In the genomic region with DNA sequence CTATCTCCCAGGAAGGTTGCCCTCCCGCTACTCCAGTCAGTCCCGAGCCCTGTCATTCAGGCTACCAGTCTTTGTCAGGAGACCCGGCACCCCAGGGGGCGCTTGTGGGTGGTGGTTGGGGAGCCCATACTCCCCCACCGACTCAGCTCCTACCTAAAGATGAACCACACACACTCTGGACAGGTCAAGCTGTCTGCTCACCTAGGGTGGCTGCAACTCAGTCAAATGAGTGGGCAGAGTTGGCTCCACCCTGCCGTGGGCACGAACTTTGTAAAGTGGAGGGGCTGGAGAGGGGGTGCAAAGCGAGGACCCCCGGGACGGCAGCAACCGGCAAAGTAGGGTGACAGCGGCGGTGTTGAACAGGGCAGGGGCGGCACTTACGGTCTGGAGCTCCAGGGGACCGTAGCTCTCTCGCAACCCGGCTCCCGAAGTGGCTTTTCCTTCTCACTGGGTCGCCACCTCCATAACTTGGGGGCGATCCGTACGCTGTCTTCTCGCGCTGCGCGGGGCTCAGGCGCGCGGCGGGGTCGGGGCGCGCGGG, we compare ENCODE assay signal across 8 mouse cellular contexts. TPM values are rescaled to one million over a fixed set of nuclear protein-coding genes. Genes with fewer than 3 reads are reported as not detected.
DNase-seq lines count a peak whose midpoint lies in the region; ATAC-seq and TF ChIP-seq lines count a peak whose summit lies in the region.

No protein-coding gene starts in this region.

- no peak for TF ChIP-seq CTCF in cortical plate, adult 2 months (IDR thresholded peaks at IDR 0.05; ENCODE audit: extremely low read depth, insufficient read depth, low read length)

- peak overlapping the region; percentile 84 for H3K4me3 ChIP-seq in cortical plate, adult 2 months (ENCODE audit: insufficient read depth, low read length)
- H3K4me3 ChIP-seq in heart, embryonic 15.5 days: peak overlapping the region; percentile 63
- H3K4me3 ChIP-seq in liver, embryonic 13.5 days (replicated peaks): peak overlapping the region; percentile 75
- peak overlapping the region; percentile 69 for H3K4me3 ChIP-seq in stomach, embryonic 14.5 days (ENCODE audit: low read depth, low read length)

- H3K36me3 ChIP-seq in heart, embryonic 15.5 days: no peaks in the 10 kb centered on the region
- peaks cover 38% of the 10 kb centered on the region for H3K36me3 ChIP-seq in liver, embryonic 13.5 days
- H3K36me3 ChIP-seq in stomach, embryonic 14.5 days (ENCODE audit: control insufficient read depth, insufficient read depth, low read length): no peaks in the 10 kb centered on the region

- peak overlapping the region; percentile 93 for H3K4me2 ChIP-seq in heart, embryonic 15.5 days
- H3K4me2 ChIP-seq in liver, embryonic 13.5 days: peak overlapping the region; percentile 99
- H3K4me2 ChIP-seq in stomach, embryonic 14.5 days (replicated peaks; ENCODE audit: low read depth, low read length): peak overlapping the region; percentile 98

- H3K9me3 ChIP-seq in heart, embryonic 15.5 days (replicated peaks): no peaks in the 10 kb centered on the region
- no peaks in the 10 kb centered on the region for H3K9me3 ChIP-seq in liver, embryonic 13.5 days (replicated peaks)
- no peaks in the 10 kb centered on the region for H3K9me3 ChIP-seq in stomach, embryonic 14.5 days (ENCODE audit: control insufficient read depth, low read depth, low read length)

- ATAC-seq in heart, embryonic 15.5 days (replicated peaks; ENCODE audit: insufficient number of reproducible peaks, insufficient read depth, low FRiP score, low read depth): peak; percentile 29; the same call in 1 of the 2 replicates
- ATAC-seq in liver, embryonic 13.5 days (ENCODE audit: low read depth): no peak
- no peak for ATAC-seq in stomach, embryonic 14.5 days (ENCODE audit: insufficient number of reproducible peaks, insufficient read depth, low FRiP score, low read depth)
- no peak for ATAC-seq in inflammation-experienced regulatory T-cells, adult 6 months

- peaks cover 90% of the 10 kb centered on the region for H3K27me3 ChIP-seq in heart, embryonic 15.5 days
- peaks cover 76% of the 10 kb centered on the region for H3K27me3 ChIP-seq in liver, embryonic 13.5 days
- H3K27me3 ChIP-seq in stomach, embryonic 14.5 days (ENCODE audit: control insufficient read depth, insufficient read depth, low read length): peaks cover 34% of the 10 kb centered on the region

- WGBS in heart, embryonic 15.5 days: 1% methylated on average over 35 of the region's 35 CpGs
- WGBS in liver, embryonic 13.5 days (ENCODE audit: insufficient replicate concordance): 21% methylated on average over 32 of the region's 35 CpGs
- 3% methylated on average over 35 of the region's 35 CpGs for WGBS in stomach, embryonic 14.5 days

- H3K9ac ChIP-seq in heart, embryonic 15.5 days: peak overlapping the region; percentile 68
- H3K9ac ChIP-seq in liver, embryonic 13.5 days: peak overlapping the region; percentile 82
- peak overlapping the region; percentile 42 for H3K9ac ChIP-seq in stomach, embryonic 14.5 days (replicated peaks; ENCODE audit: low read depth, low read length)

- peak overlapping the region; percentile 87 for H3K27ac ChIP-seq in cortical plate, adult 2 months (ENCODE audit: insufficient read depth, low read length)
- H3K27ac ChIP-seq in heart, embryonic 15.5 days: peak overlapping the region; percentile 69
- H3K27ac ChIP-seq in liver, embryonic 13.5 days: peak overlapping the region; percentile 87
- H3K27ac ChIP-seq in stomach, embryonic 14.5 days (ENCODE audit: low read length): peak overlapping the region; percentile 23; the same call in 1 of the 2 replicates

- H3K4me1 ChIP-seq in cortical plate, adult 2 months (ENCODE audit: control insufficient read depth, insufficient read depth, low read length): peaks cover 5% of the 10 kb centered on the region
- H3K4me1 ChIP-seq in heart, embryonic 15.5 days (replicated peaks): peaks cover 38% of the 10 kb centered on the region
- H3K4me1 ChIP-seq in liver, embryonic 13.5 days (replicated peaks): peaks cover 77% of the 10 kb centered on the region
- peaks cover 6% of the 10 kb centered on the region; the same call in 1 of the 2 replicates for H3K4me1 ChIP-seq in stomach, embryonic 14.5 days (ENCODE audit: control insufficient read depth, insufficient read depth, low read length)

- DNase-seq in layer of hippocampus, postnatal 10 days (ENCODE audit: low spot score in 2 of 2): peak; percentile 42 to 46
- DNase-seq in layer of hippocampus, adult 11-12 months (ENCODE audit: low spot score): no peak
- no peak for DNase-seq in liver, embryonic 13.5 days
- DNase-seq in spleen, adult 12 weeks (ENCODE audit: low spot score): no peak

- no peak for TF ChIP-seq POLR2A in cortical plate, adult 2 months (IDR thresholded peaks at IDR 0.05; ENCODE audit: extremely low read depth, insufficient read depth, low read length)

RNA-seq across cellular contexts. Expression of gene Cbfa2t3, which starts 21.4 kb away (rescaled TPM):
- total RNA-seq in layer of hippocampus, postnatal 10 days (2021): 10 to 100 TPM; 23.4 to 25.7 TPM
- polyA plus RNA-seq in cortical plate, adult 2 months (2012; rRNA removed): 8.6 and 9.1 TPM in 2 replicates
- polyA plus RNA-seq in heart, embryonic 15.5 days (2015; fragmentation: Nextera tagmentation; extraction: Ambion mirVana): 4.2 and 5.9 TPM in 2 replicates
- 4.5 and 5.7 TPM in 2 replicates for polyA plus RNA-seq in liver, embryonic 13.5 days (2015; fragmentation: Nextera tagmentation; extraction: Ambion mirVana)
- polyA plus RNA-seq in stomach, embryonic 14.5 days (2014; fragmentation: Nextera tagmentation; extraction: Ambion mirVana): 4.1 and 4.4 TPM in 2 replicates
- polyA plus RNA-seq in inflammation-experienced regulatory T-cells, adult 6 months (2017; shearing (Covaris generic)): under 1 TPM; 0.31 to 0.54 (median 0.52) TPM

RNA-seq across cellular contexts. Expression of gene Pabpn1l, which starts 55.0 kb away (rescaled TPM):
- total RNA-seq in layer of hippocampus, postnatal 10 days (2021): not detected
- polyA plus RNA-seq in cortical plate, adult 2 months (2012; rRNA removed): not detected in 2 replicates
- polyA plus RNA-seq in heart, embryonic 15.5 days (2015; fragmentation: Nextera tagmentation; extraction: Ambion mirVana): not detected in 2 replicates
- polyA plus RNA-seq in liver, embryonic 13.5 days (2015; fragmentation: Nextera tagmentation; extraction: Ambion mirVana): not detected in 2 replicates
- not detected in 2 replicates for polyA plus RNA-seq in stomach, embryonic 14.5 days (2014; fragmentation: Nextera tagmentation; extraction: Ambion mirVana)
- not detected for polyA plus RNA-seq in inflammation-experienced regulatory T-cells, adult 6 months (2017; shearing (Covaris generic))

Comparison
In these comparisons a context has a peak if more than half of its experiments do, and no peak if none do; other contexts are left out.
1. DNase-seq: peak in layer of hippocampus, postnatal 10 days (2 of 2); none in layer of hippocampus, adult 11-12 months (single experiment), liver, embryonic 13.5 days (single experiment) and spleen, adult 12 weeks (single experiment).
2. H3K27ac ChIP-seq: peak in every context shown above with its lines; median percentile 87 in cortical plate, adult 2 months; 87 in liver, embryonic 13.5 days; 69 in heart, embryonic 15.5 days; 23 in stomach, embryonic 14.5 days.
3. Peak in every context shown above with its lines, with median percentiles within 50 percentile points of each other: H3K4me3 ChIP-seq, H3K4me2 ChIP-seq and H3K9ac ChIP-seq.